Mouse (Mus musculus) natural killer cell, adult 2 months (primary cell): ENCODE measurements at regions not wholly inside any gene's neighbourhood (a gene's known extent, or its start where the extent isn't known, plus 50 kb on each side); places are given as distances from the start of the nearest gene placed in this dataset.

Experiments used
- DNase-seq, 2 experiments: peaks; one replicate each; pipeline ENCODE4 v3.0.0; 2022; ENCODE audit warnings: low spot score in 2 of 2

DNA sequence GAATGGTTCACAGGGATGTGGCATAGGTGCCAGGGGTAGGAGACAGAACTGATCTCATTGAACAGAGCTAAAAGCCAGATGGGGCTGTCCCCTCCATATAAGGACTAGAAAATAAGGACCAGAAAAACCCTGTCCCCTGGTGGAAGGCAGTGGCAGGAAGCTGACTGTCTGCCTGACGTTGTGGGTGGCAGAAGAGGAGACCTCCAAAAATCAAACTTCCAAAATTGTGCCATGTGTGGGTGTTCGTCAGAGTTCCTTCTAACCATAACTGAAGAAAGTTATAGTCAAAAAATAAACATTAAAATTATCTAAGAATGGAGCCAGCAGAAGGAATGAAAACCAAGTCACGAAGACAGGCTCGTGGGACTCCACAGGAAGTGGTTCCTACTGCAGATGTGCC is 129.2 kb downstream of the Mtx3 start:
- DNase-seq = no peak

DNA sequence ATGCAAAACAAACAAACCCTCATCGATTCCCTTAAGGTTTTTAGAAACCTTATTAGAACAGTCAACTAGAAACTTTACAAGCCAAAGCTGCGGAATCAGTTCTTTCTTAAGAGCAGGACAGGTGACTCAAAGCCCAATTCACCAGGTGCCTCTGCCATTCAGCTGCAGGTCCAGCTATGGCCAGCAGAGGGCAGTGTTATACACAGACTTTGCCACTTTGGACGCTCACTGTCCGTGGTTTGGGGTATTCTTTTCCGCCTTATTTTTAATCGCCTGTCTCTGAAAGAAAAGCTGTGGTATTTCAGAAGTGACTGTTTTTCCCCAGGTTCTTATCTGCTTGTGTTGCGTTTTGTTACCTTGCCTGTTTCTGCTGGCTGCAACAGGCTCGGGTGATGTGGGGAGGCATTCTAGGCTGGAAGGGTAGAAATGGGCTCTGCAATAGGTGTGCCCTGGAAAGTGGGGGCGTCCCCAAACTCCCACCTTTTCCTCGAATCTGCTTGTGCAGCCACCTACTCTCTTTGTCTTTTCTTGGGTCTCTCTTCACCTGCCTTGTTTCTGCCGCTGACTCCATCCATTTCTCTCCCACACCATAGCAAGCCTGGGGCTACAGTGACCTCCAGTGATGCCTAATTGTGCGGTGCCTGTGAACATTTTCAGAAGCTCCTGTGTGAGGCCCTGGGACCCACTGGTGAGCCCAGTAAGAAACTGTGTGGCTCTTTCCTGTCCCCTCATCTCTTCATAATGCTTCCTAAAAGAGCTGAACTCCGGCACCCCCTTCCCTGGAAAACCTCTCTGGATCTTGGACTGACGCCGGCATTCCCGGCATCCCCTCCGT is 142.4 kb downstream of the Mtx3 start:
- DNase-seq = peak; percentile 69 to 78

DNA sequence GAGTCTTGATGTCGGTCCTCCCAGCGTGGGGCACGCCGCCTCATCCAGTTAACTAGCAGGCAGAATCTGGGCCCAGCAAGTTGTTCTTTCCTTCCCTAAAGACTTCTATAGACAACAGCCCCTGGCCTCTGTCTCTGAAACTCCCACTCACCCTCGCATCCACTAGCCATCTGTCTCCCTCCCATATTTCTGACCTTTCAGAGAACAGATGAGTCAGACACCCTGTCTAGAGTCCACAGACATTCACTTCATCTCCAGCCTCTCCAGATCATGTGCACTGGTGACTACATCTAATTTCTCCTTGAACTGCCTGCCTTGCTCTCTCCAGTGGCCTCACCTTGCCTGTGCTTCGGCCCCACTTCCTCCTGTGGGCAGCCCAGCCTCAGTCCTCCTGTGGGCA is 143.1 kb downstream of the Mtx3 start:
- DNase-seq = no peak

DNA sequence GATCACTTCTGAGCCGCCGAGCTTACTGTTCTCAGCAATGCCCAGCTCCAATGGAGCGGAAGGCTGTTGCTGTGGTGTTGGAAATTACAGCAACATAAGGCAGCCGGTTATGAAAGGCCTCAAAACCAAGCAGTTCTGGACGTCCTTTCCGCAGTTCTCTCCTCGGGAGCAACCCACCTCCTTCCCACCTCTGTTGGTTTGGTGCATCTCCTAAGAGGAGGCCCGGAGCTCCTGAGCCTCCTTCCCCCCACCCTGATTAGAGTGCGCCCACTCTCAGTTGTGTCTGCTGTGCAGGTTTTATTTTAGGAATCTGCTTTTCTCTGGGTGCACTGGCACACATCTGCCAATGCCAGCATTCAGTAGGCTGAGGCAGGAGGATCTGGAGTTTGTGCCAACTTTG is 144.0 kb downstream of the Mtx3 start:
- DNase-seq = no peak

DNA sequence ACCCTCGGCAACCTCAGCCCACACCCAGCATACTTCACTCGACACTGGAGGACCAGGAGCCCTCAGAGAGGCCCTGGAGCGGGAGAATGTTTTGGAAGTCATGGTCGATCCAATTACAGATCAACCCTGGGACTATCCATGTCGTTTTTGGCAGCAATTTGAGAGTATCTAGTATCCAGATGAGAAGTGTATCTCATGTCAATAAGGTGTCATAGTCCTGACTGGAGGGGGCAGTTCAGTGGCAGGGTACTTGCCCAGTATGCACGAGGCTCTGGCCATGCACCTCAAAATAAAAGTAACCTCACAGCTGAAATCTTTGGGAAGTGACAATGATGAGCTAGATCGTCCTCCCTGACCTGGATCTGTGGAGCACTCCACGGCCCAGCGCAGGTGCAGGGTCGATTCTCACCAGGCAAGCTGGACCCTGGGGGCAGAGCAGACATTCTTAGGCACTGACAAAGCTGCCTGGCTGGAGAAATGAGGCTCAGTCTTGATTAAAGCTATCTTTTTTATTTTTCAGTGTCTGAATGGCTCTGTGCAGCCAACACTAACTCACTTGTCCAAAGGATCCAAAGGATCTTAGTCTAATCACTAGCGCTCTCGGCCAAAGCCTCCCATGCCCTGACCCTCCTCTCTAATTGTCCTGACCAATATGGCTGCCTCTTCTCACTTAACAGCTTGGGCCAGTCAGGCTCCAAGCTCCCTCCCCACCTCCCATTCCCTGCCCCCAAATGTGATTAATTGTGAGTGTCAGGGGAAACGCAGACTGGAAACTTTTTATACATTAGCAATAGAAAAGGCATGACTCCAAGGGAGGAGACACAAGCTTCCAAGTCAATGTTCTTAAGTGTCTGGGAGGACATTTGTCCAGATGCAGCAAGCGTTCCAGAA is 146.0 kb downstream of the Mtx3 start:
- no peak for DNase-seq
